Mouse (Mus musculus) megakaryocyte-erythroid progenitor cell, adult 5-6 weeks (primary cell): ENCODE data around the gene Med13. TPM values are rescaled to one million over a fixed set of nuclear protein-coding genes. Genes with fewer than 3 reads are reported as not detected.
"Not testable (repeated sequence)": the region's sequence is repeated elsewhere in the genome, so short reads cannot be mapped to it uniquely, and the experiment has no call there.

Experiments used
- ATAC-seq: replicated peaks from 2 replicates; pipeline ENCODE4 v1.8.0; 2016; ENCODE audit warnings: mild to moderate bottlenecking, inconsistent platforms; ENCODE audit not compliant: severe bottlenecking, poor library complexity, low FRiP score, low TSS enrichment
- total RNA-seq, 2 experiments: library from RNA; stranded (forward) in 1 of 2; stranded (reverse) in 1 of 2; fragments of 200-1000, 215-1000 nt in 1 of 2; fragments of >200 nt in 1 of 2; fragmentation: Nextera tagmentation in 1 of 2; gene quantifications; 2 replicates each; pipeline ENCODE4 v1.2.3; 2014 to 2017

Gene Med13
- total RNA-seq, 2 experiments from 2014 or later, result 40.2 to 46.3 TPM

GRCm38 (mm10) chr11:86344940-86345339, 12.5 kb downstream of the Med13 start:
- not testable (repeated sequence) for ATAC-seq

- ATAC-seq, result no peak
Measured at GRCm38 (mm10) chr11:86324251-86324650, 33.2 kb downstream of the Med13 start.

GRCm38 (mm10) chr11:86314992-86315391, 42.4 kb downstream of the Med13 start:
- ATAC-seq, result not testable (repeated sequence)

GRCm38 (mm10) chr11:86310280-86310679, 47.1 kb downstream of the Med13 start:
- no peak for ATAC-seq

GRCm38 (mm10) chr11:86292201-86292600, 65.2 kb downstream of the Med13 start:
- ATAC-seq, result not testable (repeated sequence)

- no peak for ATAC-seq
Measured at GRCm38 (mm10) chr11:86291714-86292113, 65.7 kb downstream of the Med13 start.

GRCm38 (mm10) chr11:86285729-86286128, 71.7 kb downstream of the Med13 start:
- ATAC-seq, result no peak

GRCm38 (mm10) chr11:86278442-86279102, 78.8 kb downstream of the Med13 start:
- no peak for ATAC-seq

- peak; percentile 90 for ATAC-seq
Measured at GRCm38 (mm10) chr11:86257460-86258076, 99.8 kb downstream of the Med13 start, which contains the start of gene Ints2. Gene Ints2 (minus strand): TSS chr11:86257575.

GRCm38 (mm10) chr11:86257054-86257453, 100.3 kb downstream of the Med13 start:
- peak; percentile 64 for ATAC-seq

GRCm38 (mm10) chr11:86253342-86253741, 104.1 kb downstream of the Med13 start:
- ATAC-seq, result no peak

GRCm38 (mm10) chr11:86232446-86232845, 125.0 kb downstream of the Med13 start:
- no peak for ATAC-seq

GRCm38 (mm10) chr11:86231781-86232350, 125.5 kb downstream of the Med13 start:
- no peak for ATAC-seq

- no peak for ATAC-seq
Measured at GRCm38 (mm10) chr11:86226646-86227180, 130.7 kb downstream of the Med13 start.

- ATAC-seq, result no peak
Measured at GRCm38 (mm10) chr11:86225761-86226160, 131.6 kb downstream of the Med13 start.

Other genes starting within 250 kb of the Med13 start
- gene Brip1, start 156.4 kb downstream of the Med13 start, total RNA-seq (2014; fragmentation: Nextera tagmentation), result 11.8 and 12.1 TPM in 2 replicates
- gene Brip1, start 156.4 kb downstream of the Med13 start, total RNA-seq (2017), result 13.8 and 19.5 TPM in 2 replicates
- gene Ints2, start 100.0 kb downstream of the Med13 start, total RNA-seq (2014; fragmentation: Nextera tagmentation), result 38.2 and 39.5 TPM in 2 replicates
- 46.8 and 50.5 TPM in 2 replicates for gene Ints2, start 100.0 kb downstream of the Med13 start, total RNA-seq (2017)
- gene Rnft1, start 127.1 kb upstream of the Med13 start, total RNA-seq (2014; fragmentation: Nextera tagmentation), result 6.9 and 11.3 TPM in 2 replicates
- 8.4 and 13.1 TPM in 2 replicates for gene Rnft1, start 127.1 kb upstream of the Med13 start, total RNA-seq (2017)
- 45.2 and 49.5 TPM in 2 replicates for gene Rps6kb1, start 187.2 kb upstream of the Med13 start, total RNA-seq (2014; fragmentation: Nextera tagmentation)
- gene Rps6kb1, start 187.2 kb upstream of the Med13 start, total RNA-seq (2017), result 45.4 and 52.7 TPM in 2 replicates
- gene Tubd1, start 187.4 kb upstream of the Med13 start, total RNA-seq (2014; fragmentation: Nextera tagmentation), result 17.5 and 20.8 TPM in 2 replicates
- gene Tubd1, start 187.4 kb upstream of the Med13 start, total RNA-seq (2017), result 13.7 and 20.5 TPM in 2 replicates